Mouse (Mus musculus) testis, adult 2 months (tissue): ENCODE results near the gene Tdrd5.

Experiments used
- CTCF ChIP-seq: fragments of 200-500 bp; IDR thresholded peaks from 2 replicates; pipeline ENCODE4 v1.5.1; 2012; ENCODE audit warnings: low read depth, mild to moderate bottlenecking, inconsistent platforms, low read length, moderate library complexity; ENCODE audit not compliant: control insufficient read depth, insufficient read depth, insufficient replicate concordance
- POLR2A ChIP-seq: fragments of 200-500 bp; IDR thresholded peaks from 2 replicates; pipeline ENCODE4 v1.6.1; 2012; ENCODE audit warnings: low read depth, mild to moderate bottlenecking, inconsistent platforms, low read length, moderate library complexity; ENCODE audit not compliant: control insufficient read depth

DNA sequence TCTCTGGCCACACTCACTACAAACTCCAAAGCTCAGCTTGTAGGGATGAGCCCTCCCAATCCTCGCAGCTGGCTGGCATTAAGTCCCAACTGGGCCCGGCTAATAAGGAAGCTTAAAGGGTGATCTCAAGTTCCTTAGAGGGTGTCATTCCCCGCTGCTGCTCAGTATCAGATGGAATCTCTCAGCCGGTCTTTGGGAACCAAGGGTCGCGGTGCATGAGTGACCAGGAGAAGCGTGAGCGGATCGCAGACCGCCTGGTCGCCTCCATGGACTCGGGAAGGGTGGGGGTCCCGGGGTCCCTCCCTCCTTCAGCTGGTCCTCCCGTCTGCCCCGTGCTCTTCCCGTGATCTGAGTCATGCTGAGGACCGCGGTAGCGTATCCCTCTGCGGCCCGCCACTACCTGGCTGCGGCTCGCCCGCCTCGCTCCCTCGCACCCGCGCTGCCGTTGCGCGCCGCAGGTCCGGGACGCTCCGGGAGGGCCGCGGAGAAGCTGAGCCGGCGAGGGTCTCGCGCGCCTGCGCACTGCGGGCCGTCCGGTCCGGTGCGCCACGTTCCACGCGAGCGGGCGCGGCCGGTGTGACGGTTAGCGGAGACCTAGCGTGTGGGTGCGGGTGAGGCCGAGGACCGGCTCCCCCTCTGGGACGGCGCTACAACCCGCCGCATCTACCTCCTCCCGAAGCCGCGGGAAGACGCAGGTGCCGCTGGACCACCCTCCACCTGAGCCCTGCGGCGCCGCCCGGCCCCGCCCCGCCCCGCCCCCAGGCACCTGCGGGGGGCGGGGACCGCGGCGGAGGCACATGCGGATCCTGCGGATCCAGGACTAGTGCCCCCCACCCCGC, at the start of gene Tdrd5:
- peak; percentile 91 for TF ChIP-seq POLR2A
- no peak for TF ChIP-seq CTCF
